Mouse (Mus musculus) lung, postnatal 10 days (tissue): ENCODE measurements at regions not wholly inside any gene's neighbourhood (a gene's known extent, or its start where the extent isn't known, plus 50 kb on each side); places are given as distances from the start of the nearest gene placed in this dataset.

ENCODE experiments used
- DNase-seq: peaks from one replicate; pipeline ENCODE4 v3.0.0; 2021

DNA sequence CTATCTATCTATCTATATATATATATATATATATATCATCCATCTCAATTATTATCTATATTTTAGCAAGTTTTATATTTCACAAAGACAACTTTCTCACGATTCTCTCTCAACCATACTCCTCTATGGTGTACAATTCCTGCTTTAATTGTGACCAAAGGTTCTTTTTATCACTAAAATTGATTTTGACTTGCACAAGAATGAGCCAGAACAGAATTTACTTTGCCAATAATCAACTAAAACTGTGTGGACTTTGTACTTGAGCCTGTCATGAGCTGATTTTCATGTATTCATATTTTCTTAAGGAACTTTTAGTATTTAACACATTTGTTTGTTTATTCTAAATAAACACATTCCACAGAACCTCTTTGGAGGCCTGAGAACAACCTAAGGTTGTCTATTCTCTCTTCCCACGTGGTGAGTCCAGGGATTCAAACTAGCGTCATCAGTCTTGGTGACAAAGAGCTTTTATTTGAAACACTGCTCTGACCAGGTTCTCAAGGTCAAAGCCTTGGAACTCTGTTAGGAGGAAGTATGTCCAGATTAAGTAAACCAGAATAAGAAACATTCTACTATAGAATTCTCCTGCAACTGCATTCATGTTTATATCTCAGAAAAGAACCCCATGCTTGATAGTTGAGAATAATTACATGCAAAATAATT, 207.7 kb downstream of the Gm11146 start:
- no peak for DNase-seq

DNA sequence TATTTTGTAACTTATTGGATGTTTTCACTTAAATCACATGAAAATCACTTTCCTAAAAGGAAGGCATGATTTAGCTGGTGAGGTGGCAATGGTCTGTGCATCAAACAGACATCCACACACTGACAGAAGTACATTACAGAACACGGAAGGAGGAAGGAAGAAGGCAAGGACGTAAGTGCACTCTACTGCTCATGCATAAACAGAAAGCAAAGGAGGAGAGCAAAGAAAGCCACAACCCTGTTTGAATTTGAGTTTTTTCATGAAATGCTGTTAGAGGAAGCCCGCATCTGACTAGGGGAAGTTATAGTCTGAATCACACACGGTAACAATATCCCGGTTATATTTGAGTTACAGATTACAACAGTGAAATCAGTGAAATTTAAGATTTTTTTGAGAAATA, 208.4 kb downstream of the Gm11146 start:
- no peak for DNase-seq

DNA sequence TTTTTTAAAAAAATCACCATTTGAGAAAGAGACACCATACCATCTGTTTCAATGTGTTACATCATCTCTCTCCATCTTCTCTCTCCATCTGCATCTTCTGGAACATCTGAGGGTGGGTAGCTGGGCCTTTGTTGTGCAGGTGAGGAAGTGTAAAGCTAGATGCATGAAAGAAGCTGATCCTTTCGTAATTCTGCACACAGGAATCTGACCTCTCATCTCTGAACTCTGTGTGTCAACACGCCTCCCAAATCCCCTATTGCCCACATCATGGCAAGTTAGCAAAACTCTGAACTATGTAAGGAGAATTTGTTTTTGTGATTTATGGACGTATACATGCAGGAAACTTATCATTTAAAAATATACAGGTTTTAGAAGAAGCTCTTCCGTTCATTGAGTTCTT, 209.7 kb downstream of the Gm11146 start:
- no peak for DNase-seq

DNA sequence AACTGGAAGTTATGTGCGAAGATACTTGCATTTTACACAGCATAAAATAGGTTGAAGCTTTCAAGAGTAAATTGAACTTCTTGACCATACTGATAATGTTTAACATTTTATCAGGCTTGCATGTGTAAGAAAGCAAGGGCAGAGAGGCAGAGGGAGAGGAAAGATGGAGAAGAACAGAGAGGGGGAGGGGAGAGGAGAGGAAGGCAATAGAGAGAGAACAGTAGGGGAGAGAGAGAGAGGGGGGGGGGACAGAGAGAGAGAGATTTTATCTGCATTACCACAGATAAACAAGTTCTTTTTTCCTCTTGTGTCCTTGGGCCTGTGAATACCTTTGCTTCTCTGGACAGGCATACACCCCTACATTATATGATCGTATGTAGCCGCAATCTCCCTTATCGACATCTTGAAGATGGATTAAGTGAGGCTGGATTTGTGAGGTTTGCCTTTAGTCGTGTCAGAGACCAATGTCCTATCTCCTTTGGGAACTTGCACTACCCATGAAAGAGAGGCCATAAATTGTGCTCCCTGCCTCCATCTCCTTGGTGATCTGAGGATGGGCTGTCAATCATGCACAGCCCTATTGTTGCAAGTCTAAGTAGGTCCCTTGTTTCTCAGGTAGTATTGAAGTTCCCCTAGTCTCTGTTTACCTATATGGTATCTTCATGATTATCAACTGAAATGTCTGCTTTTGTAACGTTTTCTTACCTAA, 217.7 kb downstream of the Gm11146 start:
- no peak for DNase-seq

DNA sequence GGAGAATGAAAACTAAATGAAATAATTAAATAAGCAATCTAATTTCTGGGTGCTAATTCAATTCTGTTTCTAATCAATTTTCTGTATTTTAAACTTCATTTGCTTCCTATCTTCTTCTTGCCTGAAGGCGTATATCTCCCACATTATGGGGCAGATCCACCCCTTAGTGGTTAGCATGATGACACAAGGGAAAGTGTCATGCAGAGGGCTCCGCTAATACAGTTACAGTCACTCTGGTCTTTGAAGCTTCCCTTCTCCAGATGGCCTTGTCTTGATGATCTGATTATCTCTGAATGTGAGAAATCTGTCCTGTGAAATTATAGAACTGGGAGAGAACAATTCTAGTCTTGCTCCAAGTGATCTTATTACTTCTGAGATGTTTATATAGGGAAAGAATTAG, 219.1 kb downstream of the Gm11146 start:
- no peak for DNase-seq

DNA sequence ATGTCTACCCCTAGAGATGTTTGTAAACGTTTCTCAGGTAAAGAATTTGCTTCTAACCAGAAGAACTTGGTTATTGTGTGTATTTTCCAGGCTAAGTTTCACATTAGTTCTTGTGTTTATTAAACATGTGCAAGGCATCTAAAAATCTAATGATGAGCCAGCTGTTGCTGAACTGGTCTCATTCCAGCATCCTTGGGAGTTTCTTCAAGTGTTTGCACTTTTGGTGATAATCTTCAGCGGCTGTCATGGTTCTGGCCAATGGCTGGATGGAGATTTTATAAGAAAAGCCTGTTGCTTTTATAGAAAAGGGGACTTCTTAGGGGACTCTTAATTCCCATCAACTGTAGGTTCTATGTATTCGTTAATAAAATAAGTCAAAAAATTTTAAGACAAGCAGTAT, 229.1 kb downstream of the Gm11146 start:
- DNase-seq = peak; percentile 2

DNA sequence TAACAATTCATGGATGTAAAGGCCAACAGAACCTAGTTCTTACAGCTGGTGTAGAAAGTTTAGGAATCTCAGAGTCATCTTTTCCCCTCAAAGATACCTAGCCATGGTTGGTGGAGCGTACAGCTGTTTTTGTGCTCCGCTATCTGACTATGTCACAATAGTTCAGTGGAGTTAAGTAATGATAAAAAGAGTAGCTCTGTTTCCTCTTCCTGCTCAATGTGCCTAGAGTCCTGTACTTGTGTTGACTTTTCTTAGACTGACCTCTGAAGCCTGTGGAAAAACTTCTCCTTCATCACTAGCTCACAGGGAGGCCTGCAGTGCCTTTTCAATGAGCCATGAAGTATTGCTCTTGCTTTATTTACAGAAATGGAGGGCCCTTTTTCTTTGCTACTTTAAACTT, 232.1 kb downstream of the Gm11146 start:
- no peak for DNase-seq

DNA sequence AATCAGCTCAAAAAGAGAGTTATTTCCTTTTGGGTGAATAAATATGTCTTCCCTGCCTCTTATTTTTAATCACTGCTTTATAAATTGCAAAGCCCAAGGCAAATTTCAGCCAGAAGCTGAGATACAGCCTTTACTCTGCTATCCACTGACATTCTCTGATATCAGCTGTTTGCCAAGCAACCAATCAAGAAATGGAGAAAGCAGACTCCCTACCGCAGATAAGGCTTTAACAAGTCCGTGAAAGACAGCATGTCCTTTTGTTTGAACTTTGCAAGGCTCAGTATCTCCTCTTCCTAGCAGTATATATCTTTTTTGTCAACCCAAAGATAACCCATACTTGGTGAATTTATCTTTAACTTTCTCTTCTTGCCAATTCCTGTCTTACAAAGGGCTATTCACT, 236.6 kb downstream of the Gm11146 start:
- DNase-seq = no peak

DNA sequence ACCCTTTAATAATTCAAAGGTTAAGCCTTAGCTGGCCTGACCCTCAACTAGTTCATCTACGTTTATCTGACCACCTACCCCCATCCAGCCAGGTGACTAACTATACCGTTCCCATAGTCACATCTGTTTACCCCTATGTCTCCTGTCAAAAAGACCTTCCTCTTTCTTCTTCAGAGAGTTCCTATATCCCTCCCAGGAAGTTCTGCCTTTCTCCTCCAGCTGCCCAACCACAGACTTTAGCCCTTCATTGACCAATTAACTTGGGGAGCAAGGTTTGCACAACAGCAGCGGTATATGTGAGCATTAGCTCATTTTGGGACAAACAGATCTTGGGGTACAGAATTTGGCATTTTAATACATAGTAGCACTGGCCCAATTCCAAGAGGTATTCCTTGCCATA, 237.5 kb downstream of the Gm11146 start:
- DNase-seq = no peak

DNA sequence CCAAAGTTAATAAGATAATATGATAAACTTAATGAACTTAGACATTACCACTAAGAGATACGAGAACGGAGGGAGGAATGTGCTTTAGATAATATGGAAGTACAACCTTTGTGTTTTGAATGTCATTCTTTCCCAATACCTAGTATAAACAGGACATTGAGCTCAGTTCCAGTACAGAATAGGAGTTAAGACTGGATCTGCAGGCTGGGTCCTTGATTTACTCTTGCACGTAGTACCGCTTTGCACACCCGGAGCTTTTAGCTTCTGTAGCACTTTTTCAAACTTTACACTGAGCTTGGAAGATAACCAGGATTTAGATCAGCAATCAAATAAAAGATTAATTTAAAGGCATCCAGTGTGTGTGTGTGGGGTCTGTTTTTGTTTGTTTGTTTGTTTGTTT, 242.7 kb downstream of the Gm11146 start:
- no peak for DNase-seq

DNA sequence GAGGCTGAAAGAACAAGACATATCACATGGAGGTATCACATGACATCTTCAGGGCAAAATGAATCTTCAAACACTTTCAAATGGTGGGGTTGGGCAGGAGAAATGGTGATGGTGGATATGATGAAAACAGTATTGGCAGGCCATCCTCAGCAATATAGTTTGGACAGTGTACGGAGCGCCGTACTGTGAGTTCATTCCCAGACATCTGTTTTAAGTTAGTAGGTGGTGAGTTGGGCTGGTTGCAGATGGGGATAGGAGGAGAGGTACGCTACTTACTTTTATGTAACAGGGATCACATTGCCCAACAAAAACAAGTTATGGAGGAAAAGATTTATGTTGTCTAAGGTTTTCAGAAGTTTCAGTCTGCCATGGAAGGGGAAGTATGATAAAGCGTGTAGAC, 246.6 kb downstream of the Gm11146 start:
- no peak for DNase-seq

DNA sequence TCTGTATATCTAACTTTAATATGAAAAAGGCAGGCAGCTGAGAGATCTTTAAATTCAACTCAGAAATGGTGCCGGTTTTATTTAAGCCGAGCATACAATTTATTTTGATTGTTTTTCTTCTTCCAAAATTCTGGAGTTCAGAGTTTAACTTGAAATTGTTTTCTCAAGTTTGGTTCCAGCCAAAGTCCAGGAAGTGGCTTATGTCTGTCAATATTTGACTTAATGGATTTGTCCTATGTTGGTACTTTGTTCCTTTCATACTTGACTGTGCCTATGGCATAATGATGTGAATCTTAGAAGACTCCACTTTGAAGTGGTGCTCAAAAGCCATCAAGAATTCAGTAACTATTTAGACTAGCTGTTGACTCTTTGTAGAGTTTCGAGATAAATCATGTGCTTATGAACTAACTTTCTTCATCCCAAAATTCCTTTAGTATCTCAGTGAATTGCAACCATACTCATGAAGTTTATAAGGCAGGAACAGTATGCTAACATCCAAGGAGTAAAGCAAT, 247.6 kb downstream of the Gm11146 start:
- no peak for DNase-seq

DNA sequence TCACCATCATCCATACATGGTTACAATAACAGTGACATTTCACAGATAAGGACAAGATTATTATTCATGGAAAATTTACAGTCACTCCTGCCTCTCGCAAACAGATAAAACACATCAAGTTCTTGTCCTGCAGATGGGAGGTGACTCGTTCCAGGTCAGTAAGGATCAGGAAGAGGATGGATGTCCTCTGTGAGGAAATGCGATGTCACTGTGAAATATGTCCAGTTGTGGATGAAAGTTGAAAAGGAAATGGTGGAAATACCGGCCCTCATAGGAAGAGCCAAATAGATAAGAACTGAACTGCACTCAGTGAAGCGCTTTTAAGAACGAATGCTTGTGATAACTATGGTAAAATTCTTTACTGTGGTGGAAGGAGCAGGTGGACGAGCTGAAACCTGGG, 255.8 kb downstream of the Gm11146 start:
- DNase-seq = no peak

DNA sequence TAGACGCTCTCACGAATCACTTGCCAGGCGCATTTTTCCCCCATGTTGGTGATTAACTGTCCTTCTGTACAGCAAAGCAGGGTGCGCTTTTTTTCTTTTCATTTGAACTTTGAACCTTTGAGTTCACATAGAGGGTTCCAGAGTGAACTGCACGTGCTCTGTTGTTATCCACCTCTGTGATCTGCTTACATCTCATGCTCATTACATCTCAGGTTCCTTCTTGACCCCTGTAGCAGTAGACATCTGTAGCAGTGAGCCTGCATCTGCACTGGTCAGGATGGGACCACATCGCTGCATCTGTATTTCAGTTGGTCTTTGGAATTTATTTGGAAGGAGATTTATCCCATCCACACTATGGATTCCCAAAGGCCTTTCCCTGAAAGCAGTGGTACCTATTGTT, 269.6 kb downstream of the Gm11146 start:
- DNase-seq = no peak

DNA sequence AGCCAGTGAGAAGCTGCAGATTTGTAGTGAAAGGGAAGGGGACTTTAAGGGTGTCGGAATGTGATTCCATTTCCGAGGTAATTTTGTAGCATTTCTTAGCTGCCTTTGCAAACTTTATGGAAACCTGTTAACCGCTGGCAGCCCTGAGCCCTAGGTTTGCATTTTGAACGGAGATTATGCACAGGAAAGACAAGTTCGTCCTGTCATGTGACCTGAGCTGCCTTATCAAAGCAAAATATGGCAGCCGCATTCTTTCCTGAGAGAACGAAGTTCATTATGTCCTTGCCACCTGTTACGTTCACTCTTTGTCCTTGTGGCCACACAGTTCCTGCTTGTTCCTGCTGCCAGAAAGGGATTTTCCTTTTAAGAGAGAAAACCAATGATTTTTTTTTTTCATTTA, 270.9 kb downstream of the Gm11146 start:
- DNase-seq = peak; percentile 34

DNA sequence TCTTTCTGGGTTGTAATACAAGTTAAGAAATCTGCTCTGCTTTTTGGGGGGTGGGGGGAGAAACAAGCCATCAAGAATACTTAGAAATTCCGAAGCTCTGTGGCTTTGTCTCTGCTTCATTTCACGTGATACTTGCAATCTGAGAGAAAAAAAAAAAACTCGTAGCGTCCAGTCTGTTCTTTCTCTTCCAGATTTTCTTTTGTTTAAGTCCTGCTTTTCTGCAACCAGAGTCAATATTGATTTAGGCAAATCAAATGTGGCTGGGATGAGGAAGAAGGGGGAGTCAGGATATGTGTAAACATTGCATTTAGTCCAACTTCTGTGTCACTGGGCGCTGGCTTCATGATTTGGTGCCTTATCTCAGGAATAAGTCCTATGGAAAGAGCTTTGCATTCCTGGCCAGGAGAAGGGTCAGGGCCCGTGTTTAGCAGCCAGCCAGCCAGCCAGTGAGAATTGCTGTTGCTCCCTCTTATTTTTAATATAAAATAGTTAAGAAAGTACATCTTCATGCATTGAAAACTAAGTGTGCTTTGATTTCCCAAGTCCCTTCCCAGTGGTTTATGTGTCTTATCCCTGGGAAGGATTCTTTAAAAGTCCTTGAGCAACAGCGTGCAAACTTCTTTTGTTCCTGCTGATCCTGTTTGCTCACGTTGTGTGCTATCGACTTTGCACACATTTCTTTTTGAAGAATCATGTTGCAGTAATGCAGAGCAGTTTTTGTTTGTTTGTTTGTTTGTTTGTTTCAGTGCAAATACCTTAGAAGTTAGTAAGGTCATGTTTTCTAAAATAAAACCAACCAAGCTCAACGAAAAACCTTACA, 272.0 kb downstream of the Gm11146 start:
- DNase-seq = peak; percentile 34

DNA sequence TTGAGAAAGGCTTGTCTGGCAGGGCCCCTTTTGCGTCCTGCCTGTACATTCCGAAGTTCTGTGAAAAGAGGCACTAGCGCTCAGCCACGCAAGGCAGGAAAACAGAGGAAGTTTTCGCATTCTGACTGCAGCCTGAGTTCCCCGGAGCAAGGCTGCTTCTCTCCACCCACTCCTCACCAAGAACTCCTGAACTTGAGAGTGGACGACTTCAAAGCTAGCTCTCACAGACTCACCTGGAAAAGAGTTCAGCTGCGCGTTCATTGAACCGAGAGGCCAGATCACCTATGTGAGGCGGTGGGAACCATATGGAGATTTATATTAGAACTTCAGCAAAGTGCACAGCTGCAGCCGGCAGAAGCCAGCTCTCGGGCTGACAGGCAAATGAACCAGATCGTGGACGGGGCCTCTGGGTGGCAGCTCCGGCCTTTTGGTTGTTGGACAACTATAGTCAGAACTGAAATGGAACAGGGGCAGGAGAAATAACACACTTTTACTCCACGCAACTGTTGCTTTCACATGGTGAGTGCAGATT, 272.7 kb downstream of the Gm11146 start:
- peak; percentile 64 for DNase-seq

DNA sequence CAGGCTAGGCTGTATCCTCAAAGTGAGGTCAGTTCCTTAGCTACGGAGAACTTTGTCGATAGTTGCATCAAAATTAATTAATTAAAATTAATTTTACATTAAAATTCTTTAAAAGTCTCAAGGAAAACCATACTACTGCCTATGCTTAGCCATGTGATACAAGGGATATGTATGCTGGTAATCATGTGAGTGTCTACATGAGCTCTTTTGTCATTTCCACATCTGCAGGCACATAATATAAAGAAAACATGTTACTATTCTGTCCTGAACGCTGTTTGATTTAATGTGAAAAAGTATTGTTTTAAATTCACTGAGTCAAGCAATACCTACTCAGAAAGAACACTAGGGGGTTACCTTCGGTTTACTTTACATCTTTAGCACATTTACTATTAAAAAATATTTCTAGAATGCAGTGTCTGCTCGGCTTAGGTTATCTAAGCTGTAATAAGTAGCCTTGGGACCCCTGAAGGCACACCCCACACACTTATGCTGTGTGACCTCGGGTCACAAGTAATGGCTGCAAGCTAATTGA, 273.2 kb downstream of the Gm11146 start:
- no peak for DNase-seq

DNA sequence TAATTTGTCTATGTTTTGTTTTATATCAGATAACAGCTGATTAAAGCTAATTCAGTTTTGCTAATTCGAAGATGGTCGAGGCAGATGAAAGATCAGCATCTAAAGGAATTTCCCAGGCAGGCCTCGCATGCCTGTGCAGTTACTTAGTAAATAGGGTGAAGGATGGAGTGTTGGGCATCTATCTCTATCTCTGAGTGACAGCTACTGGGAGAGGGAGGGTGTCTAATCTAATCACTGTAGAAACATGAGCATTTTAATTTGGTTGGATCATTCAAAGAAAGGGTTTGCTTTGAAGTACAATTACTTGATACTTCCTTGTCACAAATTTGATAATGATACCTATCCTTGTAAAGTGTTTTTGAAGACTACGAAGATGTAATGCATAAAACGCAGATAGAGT, 273.8 kb downstream of the Gm11146 start:
- DNase-seq = no peak

DNA sequence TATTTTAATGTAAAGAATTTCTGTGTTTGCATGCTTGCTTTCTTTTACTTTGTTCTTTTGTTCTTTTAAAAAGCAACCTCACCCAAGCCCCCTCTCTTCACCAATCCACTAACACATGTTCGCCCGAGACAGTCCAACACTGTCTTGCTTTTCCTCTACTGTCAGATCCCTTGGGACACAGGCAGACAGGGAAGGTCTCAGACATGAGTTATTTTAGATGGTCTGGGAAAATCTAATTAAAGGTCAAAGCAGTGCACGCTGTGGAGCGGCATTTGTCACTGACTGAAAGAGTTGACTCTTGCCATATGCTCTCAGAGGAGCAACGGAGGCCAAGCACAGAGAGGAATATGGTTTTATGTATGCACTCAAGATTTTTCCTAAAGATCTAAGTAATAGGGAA, 279.6 kb downstream of the Gm11146 start:
- no peak for DNase-seq

DNA sequence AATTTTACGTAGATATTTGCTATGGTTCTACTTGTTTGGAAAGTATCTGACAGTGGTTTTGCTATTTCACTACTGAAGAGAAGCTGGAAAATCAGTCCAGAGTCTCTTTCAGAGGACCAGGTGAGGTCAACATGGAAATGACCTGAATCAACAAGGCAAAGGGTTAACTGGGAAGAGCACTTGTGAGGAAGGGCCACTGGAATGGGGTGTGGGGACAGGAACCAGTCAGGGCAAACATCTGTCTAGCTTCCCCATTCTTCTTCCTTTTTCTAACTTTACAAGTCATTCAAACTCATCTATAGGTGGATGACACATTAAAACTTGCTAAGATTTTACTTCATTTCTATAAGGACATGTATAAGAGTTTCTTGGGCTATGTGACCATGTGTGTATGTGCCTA, 283.7 kb downstream of the Gm11146 start:
- no peak for DNase-seq

DNA sequence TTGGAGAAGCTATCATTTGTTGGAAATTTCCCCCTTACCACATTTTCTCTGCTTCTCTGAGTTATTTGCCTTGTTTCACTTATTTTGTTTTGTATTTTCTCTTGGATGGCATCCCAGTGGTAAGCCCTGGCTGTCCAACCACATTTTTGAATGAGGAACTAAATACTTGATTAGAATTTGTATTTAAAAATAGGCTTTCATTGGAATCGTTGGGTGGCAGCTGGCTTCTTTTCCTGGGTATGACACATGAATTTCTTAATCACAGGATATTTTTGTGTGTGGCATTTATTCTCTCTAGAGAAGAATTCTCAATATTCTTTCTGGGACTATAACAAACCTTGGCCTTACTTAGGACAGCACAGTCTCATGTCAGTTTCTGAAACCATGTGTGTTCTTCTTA, 286.5 kb downstream of the Gm11146 start:
- no peak for DNase-seq

DNA sequence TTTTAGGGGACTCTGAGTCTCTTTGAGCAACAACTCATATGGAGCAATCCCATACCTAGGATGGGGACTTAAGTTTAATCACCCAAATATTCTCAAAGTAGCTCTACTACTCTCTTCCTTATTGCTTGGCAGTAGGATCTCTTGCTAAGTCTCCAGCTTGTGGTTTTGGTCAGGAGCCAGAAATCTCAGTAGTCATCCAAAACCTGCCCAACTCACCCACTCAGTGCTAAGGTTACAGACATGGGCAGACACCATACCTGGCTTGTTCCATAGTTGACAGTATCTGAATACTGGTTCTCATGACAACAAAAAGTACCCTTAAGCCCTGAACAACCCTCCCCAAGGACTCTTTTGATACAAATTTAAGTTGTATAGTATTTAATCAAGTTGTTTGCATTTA, 288.7 kb downstream of the Gm11146 start:
- no peak for DNase-seq
